Comparison of ENCODE assay signal across 16 mouse cellular contexts in the genomic region with DNA sequence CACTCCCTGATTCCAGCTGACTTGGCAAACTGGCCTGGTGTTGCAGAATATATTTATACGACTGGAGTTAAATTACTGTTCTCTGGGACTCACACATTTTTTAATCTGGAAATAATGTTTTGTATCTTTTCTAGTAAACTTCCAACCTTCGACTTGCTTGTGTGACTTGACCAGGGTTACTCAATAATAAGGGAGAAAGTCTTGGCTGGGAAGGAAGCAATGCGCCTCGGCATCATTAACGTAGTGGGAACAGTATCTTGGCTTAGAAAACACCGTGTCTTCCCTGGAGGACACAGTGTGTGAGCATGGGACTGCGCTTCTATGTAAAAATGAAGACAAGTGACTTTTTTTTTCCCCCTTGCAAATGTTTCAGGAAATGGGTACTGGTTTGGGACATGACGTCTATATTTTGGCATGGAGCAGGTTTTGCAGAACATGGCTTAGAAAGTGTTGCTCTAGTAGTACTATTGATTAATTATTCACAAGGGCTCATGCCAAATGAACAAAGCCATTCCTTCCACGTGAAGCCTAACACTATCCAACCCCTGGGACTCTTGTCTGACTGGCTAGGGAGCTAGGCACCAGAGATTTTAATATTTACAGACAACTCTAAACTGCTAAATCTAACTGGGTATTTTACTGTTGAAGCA. TPM values are rescaled to one million over a fixed set of nuclear protein-coding genes. Genes with fewer than 3 reads are reported as not detected.
DNase-seq lines count a peak whose midpoint lies in the region; ATAC-seq lines count a peak whose summit lies in the region.
"Had no signal": no experiment of that assay in that cellular context is flagged by ENCODE, and none has a peak within 500 bp of the region (broad histone marks: within the 10 kb centered on the region; RNA-seq: fewer than 3 reads in every experiment).

No protein-coding gene starts in this region.

- H3K4me3 ChIP-seq in kidney, embryonic 14.5 days (ENCODE audit: low read length), result no peak overlapping the region
- H3K4me3 ChIP-seq: embryonic facial prominence, embryonic 15.5 days; heart, embryonic 10.5 days; liver, embryonic 13.5 days; midbrain, embryonic 12.5 days had no signal

- no peaks in the 10 kb centered on the region for H3K9me3 ChIP-seq in kidney, embryonic 14.5 days (ENCODE audit: control insufficient read depth, low read length)
- H3K9me3 ChIP-seq: embryonic facial prominence, embryonic 15.5 days; heart, embryonic 10.5 days; liver, embryonic 13.5 days; midbrain, embryonic 12.5 days had no signal

- H3K27ac ChIP-seq in kidney, embryonic 14.5 days (ENCODE audit: low read depth, low read length), result no peak overlapping the region
- H3K27ac ChIP-seq: embryonic facial prominence, embryonic 15.5 days; heart, embryonic 10.5 days; liver, embryonic 13.5 days; midbrain, embryonic 12.5 days had no signal

- H3K4me2 ChIP-seq in kidney, embryonic 14.5 days (replicated peaks; ENCODE audit: low read depth, low read length), result no peak overlapping the region
- H3K4me2 ChIP-seq: embryonic facial prominence, embryonic 15.5 days; liver, embryonic 13.5 days; midbrain, embryonic 12.5 days had no signal

- peak; percentile 29 for DNase-seq in kidney, adult 18-20 months
- DNase-seq in NIH3T3 (ENCODE audit: low read depth), result peak; percentile 17
- DNase-seq in adipocyte (ENCODE audit: low spot score), result peak; percentile 98
- DNase-seq in lung, postnatal 10 days, result peak; percentile 49
- DNase-seq in retina, postnatal 1 day, result no peak
- no peak for DNase-seq in ovary, postnatal 10 days (ENCODE audit: low spot score)
- DNase-seq: cerebellum, adult 2 months; cerebellum, postnatal 36 days; gastrocnemius, postnatal 25 days; liver, embryonic 13.5 days; right cerebral cortex, adult 18-20 months had no signal

- no peaks in the 10 kb centered on the region; the same call in 1 of the 2 replicates for H3K36me3 ChIP-seq in kidney, embryonic 14.5 days (ENCODE audit: control insufficient read depth, insufficient read depth, low read length)
- H3K36me3 ChIP-seq: liver, embryonic 13.5 days; midbrain, embryonic 12.5 days had no signal

- H3K9ac ChIP-seq in kidney, embryonic 14.5 days (ENCODE audit: low read depth, low read length), result no peak overlapping the region
- H3K9ac ChIP-seq: embryonic facial prominence, embryonic 15.5 days; liver, embryonic 13.5 days; midbrain, embryonic 12.5 days had no signal

- 74% methylated on average over 9 of the region's 9 CpGs for WGBS in kidney, embryonic 14.5 days

- no peak for ATAC-seq in kidney, embryonic 14.5 days (ENCODE audit: low FRiP score, low TSS enrichment)
- ATAC-seq: Patski had no signal

- peaks cover 7% of the 10 kb centered on the region; the same call in 1 of the 2 replicates for H3K4me1 ChIP-seq in kidney, embryonic 14.5 days (ENCODE audit: control insufficient read depth, insufficient read depth, low read length)
- H3K4me1 ChIP-seq: embryonic facial prominence, embryonic 15.5 days; heart, embryonic 10.5 days; liver, embryonic 13.5 days had no signal

- H3K27me3 ChIP-seq in kidney, embryonic 14.5 days (ENCODE audit: control insufficient read depth, insufficient read depth, low read length), result no peaks in the 10 kb centered on the region
- H3K27me3 ChIP-seq: embryonic facial prominence, embryonic 15.5 days; liver, embryonic 13.5 days; midbrain, embryonic 12.5 days; Patski had no signal

RNA-seq across cellular contexts. Expression of a gene that starts 39.8 kb away (rescaled TPM):
- 9.0 and 12.5 TPM in 2 replicates for polyA plus RNA-seq in kidney, embryonic 14.5 days (2014; fragmentation: Nextera tagmentation; extraction: Ambion mirVana)

Comparison
In these comparisons a context has a peak if more than half of its experiments do, and no peak if none do; other contexts are left out.
1. DNase-seq: peak in kidney, adult 18-20 months (single experiment), NIH3T3 (single experiment), adipocyte (single experiment) and lung, postnatal 10 days (single experiment); none in retina, postnatal 1 day (single experiment) and ovary, postnatal 10 days (single experiment).